Mouse (Mus musculus) cortical plate, adult 2 months (tissue): Measurements from ENCODE around the gene Cers1. TPM values are rescaled to one million over a fixed set of nuclear protein-coding genes. Genes with fewer than 3 reads are reported as not detected.

Source experiments
- H3K27ac ChIP-seq: fragments of 200-500 bp; 2 replicates; pipeline ENCODE4 v1.5.1; 2012; ENCODE audit warnings: low read length, control low read depth, inconsistent platforms; ENCODE audit not compliant: insufficient read depth
- H3K4me1 ChIP-seq: fragments of 200-500 bp; 2 replicates; pipeline ENCODE4 v1.6.1; 2011; ENCODE audit warnings: low read length; ENCODE audit not compliant: control insufficient read depth, insufficient read depth
- H3K4me3 ChIP-seq: fragments of 200-500 bp; 2 replicates; pipeline ENCODE4 v1.5.1; 2011; ENCODE audit warnings: mild to moderate bottlenecking, low read length, control low read depth; ENCODE audit not compliant: insufficient read depth
- CTCF ChIP-seq: fragments of 200-500 bp; IDR thresholded peaks from 2 replicates; pipeline ENCODE4 v1.5.1; 2011; ENCODE audit warnings: mild to moderate bottlenecking, control low read depth, low read length; ENCODE audit not compliant: insufficient read depth; ENCODE audit errors: extremely low read depth
- POLR2A ChIP-seq: fragments of 200-500 bp; IDR thresholded peaks from 2 replicates; pipeline ENCODE4 v1.6.1; 2011; ENCODE audit warnings: mild to moderate bottlenecking, low read length, control low read depth; ENCODE audit not compliant: insufficient read depth; ENCODE audit errors: extremely low read depth
- polyA plus RNA-seq: library from polyadenylated mRNA; depleted of rRNA; stranded (reverse); fragments of >200 nt; gene quantifications from 2 replicates; pipeline ENCODE4 v1.2.3, GENCODE M21; 2012

Gene Cers1
- polyA plus RNA-seq, 1 experiment = 84.8 TPM

DNA sequence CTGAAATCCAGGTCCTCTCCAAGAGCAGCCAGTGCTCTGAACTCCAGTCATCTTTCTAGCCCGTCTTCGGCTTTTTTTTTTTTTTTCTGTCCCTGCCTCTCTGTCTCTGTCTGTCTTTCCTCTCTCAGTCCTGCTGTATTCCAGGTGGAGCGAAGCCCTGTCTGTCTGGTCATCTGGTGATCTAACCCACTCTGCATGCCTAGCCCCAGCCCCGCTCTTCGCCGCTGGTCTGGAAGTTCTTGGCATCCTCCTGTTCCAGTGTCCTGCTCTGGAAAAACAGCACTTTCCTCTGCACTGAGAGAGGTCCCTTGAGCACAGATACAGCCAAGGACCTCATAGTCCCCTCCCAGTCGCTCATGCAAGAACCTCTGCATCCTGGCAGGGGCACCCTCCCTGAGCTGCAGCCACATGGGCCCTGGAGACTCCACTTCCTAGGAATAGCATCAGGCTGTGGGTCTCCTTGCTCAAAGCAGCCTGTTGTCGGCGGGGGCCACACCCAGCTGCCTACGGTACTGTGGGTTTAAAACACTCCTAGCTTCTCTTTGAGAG lies 46.0 kb downstream of the Cers1 start:
- Histone ChIP-seq H3K27ac (no peak overlapping the region), H3K4me3 (no peak overlapping the region), H3K4me1 (no peaks in the 10 kb centered on the region)
- TF ChIP-seq CTCF (no peak), POLR2A (no peak)

DNA sequence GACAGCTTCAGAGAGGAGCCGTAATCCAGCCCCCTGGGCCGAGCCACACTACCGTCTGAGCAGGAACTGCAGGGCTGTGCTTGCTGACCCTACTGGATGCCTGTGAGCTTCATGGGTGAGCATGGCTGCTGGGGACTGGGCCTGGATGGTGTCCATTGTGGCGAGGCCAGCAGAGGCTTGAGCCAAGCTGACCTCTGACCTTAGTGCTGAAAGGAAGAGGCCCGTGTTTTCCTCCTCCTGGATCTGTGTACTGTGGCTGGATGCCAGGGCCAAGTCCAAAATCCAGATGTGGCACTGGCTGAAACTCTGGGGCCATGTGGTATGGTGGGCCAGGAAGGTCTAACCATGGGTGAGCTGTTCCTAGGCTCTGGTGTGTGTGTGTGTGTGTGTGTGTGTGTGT lies 48.5 kb downstream of the Cers1 start:
- Histone ChIP-seq H3K4me1 (no peaks in the 10 kb centered on the region), H3K4me3 (no peak overlapping the region), H3K27ac (no peak overlapping the region)
- TF ChIP-seq CTCF = no peak
- TF ChIP-seq POLR2A = no peak

DNA sequence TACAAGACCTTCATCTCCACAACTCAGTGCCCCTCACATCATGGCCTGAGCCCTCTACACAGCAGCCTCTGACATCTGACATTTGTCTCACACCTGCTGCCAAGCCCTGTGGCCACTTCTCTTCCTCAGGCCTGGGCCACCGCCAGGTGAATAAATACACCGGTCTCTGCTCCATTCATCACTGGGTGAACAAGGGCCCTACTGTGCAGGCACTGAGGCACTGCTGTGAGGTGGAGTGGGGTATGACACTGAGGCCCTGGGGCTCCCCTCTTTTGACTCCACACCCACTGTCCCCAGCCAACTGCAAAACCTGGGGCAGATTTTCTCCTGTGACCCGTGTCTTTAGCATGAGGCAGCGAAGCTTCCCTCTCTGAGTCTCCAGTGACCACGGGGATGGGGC lies 51.0 kb downstream of the Cers1 start:
- TF ChIP-seq POLR2A (no peak), CTCF (no peak)
- no peaks in the 10 kb centered on the region for H3K4me1 ChIP-seq
- no peak overlapping the region for H3K27ac ChIP-seq
- no peak overlapping the region for H3K4me3 ChIP-seq

DNA sequence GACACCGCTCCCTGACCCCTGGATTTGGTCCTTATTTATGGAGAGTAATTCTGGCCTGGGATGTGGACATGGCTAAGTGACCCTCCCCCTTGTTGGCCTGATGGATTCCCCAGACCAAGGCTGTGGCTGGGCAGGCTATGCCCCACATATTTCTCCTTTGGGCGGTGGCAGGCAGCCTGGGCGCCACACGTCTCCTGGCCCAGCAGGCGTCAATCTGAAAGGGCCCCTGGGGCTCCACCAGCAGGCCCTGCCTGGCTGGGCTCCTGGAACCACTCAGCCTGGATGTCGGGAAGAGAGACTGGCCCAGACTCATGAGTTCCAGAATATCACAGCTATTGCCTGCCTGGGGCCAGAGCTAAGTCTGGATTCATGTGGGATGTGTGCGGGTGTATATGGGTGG lies 54.9 kb downstream of the Cers1 start:
- Histone ChIP-seq H3K4me1 (no peaks in the 10 kb centered on the region), H3K27ac (no peak overlapping the region), H3K4me3 (no peak overlapping the region)
- TF ChIP-seq CTCF (no peak), POLR2A (no peak)

DNA sequence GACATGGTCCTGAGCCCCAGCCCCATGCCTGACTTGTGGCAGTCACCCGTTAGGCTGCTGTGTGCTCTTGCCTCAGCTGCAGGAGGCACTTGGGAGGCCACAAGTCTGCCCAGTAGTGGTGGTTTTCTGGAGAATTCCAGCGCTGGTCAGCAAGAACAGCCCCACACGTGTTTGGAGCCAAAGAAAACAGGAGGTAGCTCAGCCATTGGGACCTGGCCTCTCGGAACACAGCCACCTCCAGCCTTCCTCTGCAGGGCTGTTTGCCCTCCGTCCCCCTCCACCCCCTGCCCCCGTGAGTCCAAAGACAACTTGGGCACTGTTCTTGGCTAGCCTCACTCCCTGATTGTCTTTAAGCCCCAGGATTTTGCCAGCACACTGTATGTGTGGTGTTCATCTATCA lies 56.4 kb downstream of the Cers1 start:
- Histone ChIP-seq H3K4me3 (no peak overlapping the region), H3K4me1 (no peaks in the 10 kb centered on the region), H3K27ac (no peak overlapping the region)
- TF ChIP-seq POLR2A (no peak), CTCF (no peak)

DNA sequence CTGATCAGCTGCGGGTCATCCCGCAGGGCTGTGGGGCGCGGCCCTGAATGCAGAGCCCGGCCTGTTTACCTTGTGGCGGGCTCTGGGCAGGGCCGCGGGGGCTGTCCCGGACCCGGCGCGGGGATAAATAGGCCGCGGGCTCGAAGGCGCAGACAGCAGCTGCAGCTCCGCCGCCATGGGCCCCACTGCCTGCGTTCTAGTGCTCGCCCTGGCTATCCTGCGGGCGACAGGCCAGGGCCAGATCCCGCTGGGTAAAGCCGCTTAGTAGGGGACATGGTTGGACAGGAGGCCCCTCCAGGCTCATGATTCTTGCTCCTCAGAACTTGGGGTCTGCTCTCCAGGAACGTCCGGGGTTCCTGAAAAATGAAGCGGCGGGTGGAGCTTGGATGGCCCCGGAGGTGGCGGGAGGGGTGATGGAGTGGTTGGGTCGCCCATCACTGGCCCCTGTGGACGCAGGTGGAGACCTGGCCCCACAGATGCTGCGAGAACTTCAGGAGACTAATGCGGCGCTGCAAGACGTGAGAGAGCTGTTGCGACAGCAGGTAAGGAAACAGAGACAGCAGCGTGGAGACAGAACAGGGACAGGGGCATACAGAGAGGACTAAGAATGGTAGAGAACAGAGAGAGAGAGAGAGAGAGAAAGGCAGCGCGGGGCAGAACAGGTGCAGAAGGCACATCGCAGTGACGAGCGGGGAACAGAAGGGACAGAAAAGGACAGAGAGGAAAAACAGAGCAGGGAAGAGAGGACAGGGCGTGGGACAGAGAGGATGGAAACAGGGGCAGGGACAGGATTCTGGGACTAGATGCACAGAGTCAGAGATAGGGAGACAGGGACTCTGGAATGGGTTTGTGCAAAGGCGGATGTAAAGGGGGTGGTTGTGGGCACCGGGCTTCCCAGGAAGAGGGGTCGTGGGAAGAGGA lies 58.1 kb downstream of the Cers1 start, which contains the start of gene Comp:
Gene Comp (plus strand): TSS at position 162 of the 921 bp plus-strand sequence.
- no peak for TF ChIP-seq CTCF
- no peak for TF ChIP-seq POLR2A
- H3K4me1 ChIP-seq = no peaks in the 10 kb centered on the region
- H3K27ac ChIP-seq = no peak within 1 kb of the TSS

DNA sequence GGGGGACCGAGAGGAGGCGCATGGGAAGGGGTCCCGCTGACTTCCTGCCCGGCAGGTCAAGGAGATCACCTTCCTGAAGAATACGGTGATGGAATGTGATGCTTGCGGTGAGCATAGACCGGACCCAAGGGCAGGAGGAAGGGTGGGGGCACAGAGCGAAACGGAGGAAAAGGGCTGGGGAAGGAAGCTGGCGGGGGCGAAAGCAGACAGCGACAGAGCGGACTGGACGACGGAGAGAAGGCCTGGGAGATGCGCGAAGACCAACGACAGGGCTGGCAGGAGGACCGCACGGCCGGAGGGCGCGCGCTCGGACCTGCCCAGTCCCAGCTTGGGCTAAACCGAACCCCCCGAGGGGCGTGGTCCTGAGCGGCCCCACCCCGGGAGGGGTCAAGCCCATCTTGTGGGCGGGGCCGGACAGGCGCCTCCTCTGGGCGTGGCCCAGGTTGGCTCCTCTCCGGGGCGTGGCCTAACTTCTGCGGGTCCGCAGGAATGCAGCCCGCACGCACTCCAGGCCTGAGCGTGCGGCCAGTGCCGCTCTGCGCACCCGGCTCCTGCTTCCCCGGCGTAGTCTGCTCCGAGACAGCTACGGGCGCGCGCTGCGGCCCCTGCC lies 58.8 kb downstream of the Cers1 start:
- 0 out of 2 replicates have a peak overlapping the region, but pooled peaks have one; percentile 4 for H3K4me3 ChIP-seq
- H3K27ac ChIP-seq = no peak overlapping the region
- TF ChIP-seq CTCF (no peak), POLR2A (no peak)
- H3K4me1 ChIP-seq = no peaks in the 10 kb centered on the region

More for the DNA sequence above, 58.1 kb downstream of the Cers1 start, which contains the start of gene Comp:
- 0 out of 2 replicates have a peak within 1 kb of the TSS, but pooled peaks have one; percentile 4 for H3K4me3 ChIP-seq

DNA sequence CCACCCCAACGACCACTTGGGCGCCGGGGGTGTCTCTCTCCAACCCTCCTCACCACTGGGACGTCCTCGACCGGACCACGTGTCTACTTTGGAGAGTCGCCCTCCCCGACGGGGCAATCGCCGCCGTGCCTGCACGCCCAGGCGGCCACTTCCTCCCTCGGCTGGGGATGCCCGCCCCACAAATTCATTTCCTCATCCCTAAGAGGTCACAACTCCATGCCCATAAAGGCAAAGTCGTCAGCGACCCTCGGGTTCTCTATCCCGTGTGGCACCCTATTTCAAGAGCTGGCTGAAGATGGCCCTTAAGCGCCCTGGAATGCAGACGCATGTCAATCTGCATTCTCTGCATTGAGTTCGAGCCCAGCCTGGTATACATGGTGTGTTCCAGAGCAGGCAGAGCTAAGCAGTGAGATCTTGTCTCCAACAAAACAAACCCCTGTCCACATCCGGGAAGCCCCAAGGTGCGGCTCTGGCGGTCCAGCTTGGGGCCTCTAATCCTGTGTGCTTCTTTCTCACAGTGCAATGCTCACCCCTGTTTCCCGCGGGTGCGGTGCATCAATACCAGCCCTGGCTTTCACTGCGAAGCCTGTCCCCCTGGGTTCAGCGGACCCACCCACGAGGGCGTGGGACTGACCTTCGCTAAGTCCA lies 59.8 kb downstream of the Cers1 start:
- no peak for TF ChIP-seq CTCF
- TF ChIP-seq POLR2A = no peak

DNA sequence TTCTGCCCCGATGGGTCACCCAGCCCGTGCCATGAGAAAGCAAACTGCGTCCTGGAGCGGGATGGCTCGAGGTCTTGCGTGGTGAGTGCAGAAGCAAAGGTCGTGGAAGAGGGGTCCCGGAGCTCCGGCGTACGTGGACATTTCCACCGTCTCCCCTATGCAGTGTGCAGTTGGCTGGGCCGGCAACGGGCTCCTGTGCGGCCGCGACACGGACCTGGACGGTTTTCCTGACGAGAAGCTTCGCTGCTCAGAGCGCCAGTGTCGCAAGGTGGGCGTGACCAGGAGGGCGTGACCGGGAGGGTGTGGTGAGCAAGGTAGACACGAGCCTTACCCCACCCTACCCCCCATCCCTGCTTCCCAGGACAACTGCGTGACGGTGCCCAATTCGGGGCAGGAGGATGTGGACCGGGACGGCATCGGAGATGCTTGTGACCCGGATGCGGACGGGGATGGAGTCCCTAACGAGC lies 60.7 kb downstream of the Cers1 start:
- H3K4me1 ChIP-seq = no peaks in the 10 kb centered on the region
- no peak overlapping the region for H3K4me3 ChIP-seq
- TF ChIP-seq POLR2A = no peak
- TF ChIP-seq CTCF = no peak
- H3K27ac ChIP-seq = no peak overlapping the region

More for the DNA sequence above, 59.8 kb downstream of the Cers1 start:
- H3K4me3 ChIP-seq = no peak overlapping the region
- H3K4me1 ChIP-seq = no peaks in the 10 kb centered on the region
- no peak overlapping the region for H3K27ac ChIP-seq

DNA sequence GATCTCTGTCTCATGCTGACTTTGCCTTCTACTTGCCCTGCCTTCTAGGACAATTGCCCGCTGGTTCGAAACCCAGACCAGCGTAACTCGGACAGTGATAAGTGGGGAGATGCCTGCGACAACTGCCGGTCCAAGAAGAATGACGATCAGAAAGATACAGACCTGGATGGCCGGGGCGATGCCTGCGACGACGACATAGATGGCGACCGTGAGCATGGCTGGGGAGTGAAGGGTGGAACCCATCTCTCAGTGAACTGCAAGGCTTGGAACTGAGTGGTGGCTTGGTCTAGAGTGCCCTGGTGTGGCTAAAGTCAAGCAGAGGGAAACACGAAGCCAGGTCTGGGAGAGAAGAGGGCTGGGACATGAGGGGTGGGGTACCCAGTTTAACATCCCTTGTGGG lies 61.5 kb downstream of the Cers1 start:
- no peaks in the 10 kb centered on the region for H3K4me1 ChIP-seq
- H3K4me3 ChIP-seq = no peak overlapping the region
- no peak for TF ChIP-seq POLR2A
- no peak for TF ChIP-seq CTCF
- H3K27ac ChIP-seq = no peak overlapping the region
